Comparison of ENCODE assay signal across 24 mouse cellular contexts in the genomic region with DNA sequence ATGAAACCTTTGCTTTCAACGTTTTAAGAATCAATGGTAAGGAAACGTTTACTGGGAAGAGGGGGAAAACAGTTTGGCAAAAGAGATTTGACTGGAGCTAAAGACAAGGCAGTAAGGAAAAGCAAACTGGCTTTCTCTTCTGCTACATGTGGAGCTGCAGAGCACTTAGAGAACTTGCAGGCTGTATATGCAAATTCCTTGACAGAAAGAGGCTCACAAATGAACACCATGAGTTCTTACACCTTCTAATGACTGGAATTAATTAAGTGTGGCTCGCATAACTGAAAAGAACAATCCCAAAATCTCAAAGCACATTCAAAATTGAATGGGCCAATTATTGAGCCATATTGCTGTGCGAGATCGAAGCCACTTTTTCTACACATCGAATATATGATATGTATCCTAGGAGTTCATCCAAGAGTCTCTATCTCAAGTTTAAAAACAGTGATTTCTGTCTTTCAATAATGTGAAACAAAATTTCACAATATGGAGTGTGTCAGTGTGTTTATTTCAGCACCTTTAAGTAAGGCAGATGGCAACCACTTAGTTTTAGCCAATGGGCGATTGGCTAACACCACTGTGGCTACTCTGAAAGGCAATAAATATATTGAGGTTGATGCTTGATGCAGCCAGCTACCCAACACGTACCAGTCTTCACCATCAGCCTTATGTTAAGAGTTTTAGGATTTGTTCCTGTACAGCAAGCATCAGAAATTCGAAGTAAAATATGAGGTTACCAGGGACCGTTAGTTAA.
DNase-seq lines count a peak whose midpoint lies in the region; ATAC-seq and TF ChIP-seq lines count a peak whose summit lies in the region.
"Had no signal": no experiment of that assay in that cellular context is flagged by ENCODE, and none has a peak within 500 bp of the region (broad histone marks: within the 10 kb centered on the region; RNA-seq: fewer than 3 reads in every experiment).

No protein-coding gene starts in this region.

- no peaks in the 10 kb centered on the region for H3K4me1 ChIP-seq in forebrain, embryonic 11.5 days (replicated peaks; ENCODE audit: control insufficient read depth, insufficient read depth, low read length)
- H3K4me1 ChIP-seq in forebrain, embryonic 10.5 days = peaks cover 6% of the 10 kb centered on the region; the same call in 1 of the 2 replicates
- H3K4me1 ChIP-seq in forebrain, embryonic 14.5 days (ENCODE audit: control insufficient read depth, insufficient read depth, low read length) = no peaks in the 10 kb centered on the region
- no peaks in the 10 kb centered on the region for H3K4me1 ChIP-seq in forebrain, embryonic 15.5 days
- H3K4me1 ChIP-seq in MEL (ENCODE audit: control insufficient read depth in 1 of 2, insufficient read depth in 2 of 2, low read length in 2 of 2) = no peaks in the 10 kb centered on the region
- H3K4me1 ChIP-seq: embryonic facial prominence, embryonic 13.5 days; embryonic facial prominence, embryonic 15.5 days had no signal

- no peak for TF ChIP-seq CTCF in MEL (IDR thresholded peaks at IDR 0.05 in 2 of 3, conservative IDR thresholded peaks at IDR 0.05 in 1 of 3; ENCODE audit: control insufficient read depth in 1 of 3, insufficient read depth in 1 of 3, low read depth in 2 of 3, low read length in 3 of 3, poor library complexity in 1 of 3, severe bottlenecking in 1 of 3)
- no peak for TF ChIP-seq CTCF in brain, embryonic 14.5 days (IDR thresholded peaks at IDR 0.05; ENCODE audit: borderline replicate concordance, extremely low read depth, insufficient read depth, insufficient read length)

- no peak overlapping the region for H3K4me2 ChIP-seq in forebrain, embryonic 11.5 days (ENCODE audit: low read depth, low read length, severe bottlenecking)
- no peak overlapping the region for H3K4me2 ChIP-seq in forebrain, embryonic 14.5 days (ENCODE audit: low read length)
- H3K4me2 ChIP-seq in forebrain, embryonic 15.5 days (replicated peaks) = no peak overlapping the region
- H3K4me2 ChIP-seq: embryonic facial prominence, embryonic 13.5 days; embryonic facial prominence, embryonic 15.5 days had no signal

- H3K9me3 ChIP-seq in forebrain, embryonic 11.5 days (ENCODE audit: control insufficient read depth, low read length) = no peaks in the 10 kb centered on the region
- H3K9me3 ChIP-seq in forebrain, embryonic 10.5 days = no peaks in the 10 kb centered on the region
- no peaks in the 10 kb centered on the region for H3K9me3 ChIP-seq in forebrain, embryonic 14.5 days (replicated peaks; ENCODE audit: control insufficient read depth, low read length)
- no peaks in the 10 kb centered on the region for H3K9me3 ChIP-seq in forebrain, embryonic 15.5 days
- no peaks in the 10 kb centered on the region for H3K9me3 ChIP-seq in MEL (replicated peaks; ENCODE audit: insufficient read depth, low read length)
- H3K9me3 ChIP-seq: embryonic facial prominence, embryonic 13.5 days; embryonic facial prominence, embryonic 15.5 days; G1E had no signal

- no peak for TF ChIP-seq EP300 in MEL (IDR thresholded peaks at IDR 0.05; ENCODE audit: low read depth in 1 of 2, low read length in 2 of 2)

- no peak for TF ChIP-seq RAD21 in MEL (IDR thresholded peaks at IDR 0.05; ENCODE audit: low read depth, low read length)

- intact Hi-C loops in left cerebral cortex, postnatal 14 days (cut with DNase I) = no loop called here

- no peaks in the 10 kb centered on the region for H3K27me3 ChIP-seq in forebrain, embryonic 11.5 days (ENCODE audit: control insufficient read depth, insufficient read depth, low read length)
- H3K27me3 ChIP-seq in forebrain, embryonic 10.5 days (ENCODE audit: poor library complexity, severe bottlenecking) = no peaks in the 10 kb centered on the region
- H3K27me3 ChIP-seq in forebrain, embryonic 14.5 days (replicated peaks; ENCODE audit: control insufficient read depth, insufficient read depth, low read length) = no peaks in the 10 kb centered on the region
- no peaks in the 10 kb centered on the region for H3K27me3 ChIP-seq in forebrain, embryonic 15.5 days
- no peaks in the 10 kb centered on the region for H3K27me3 ChIP-seq in MEL (ENCODE audit: control insufficient read depth in 1 of 2, insufficient read depth in 2 of 2, low read length in 2 of 2)
- H3K27me3 ChIP-seq: CH12.LX; embryonic facial prominence, embryonic 13.5 days; embryonic facial prominence, embryonic 15.5 days had no signal

- H3K4me3 ChIP-seq in forebrain, embryonic 11.5 days (ENCODE audit: low read depth, low read length) = no peak overlapping the region
- H3K4me3 ChIP-seq in forebrain, embryonic 10.5 days = no peak overlapping the region
- no peak overlapping the region for H3K4me3 ChIP-seq in forebrain, embryonic 14.5 days (ENCODE audit: low read depth, low read length)
- no peak overlapping the region for H3K4me3 ChIP-seq in forebrain, embryonic 15.5 days
- H3K4me3 ChIP-seq in MEL (ENCODE audit: control insufficient read depth in 1 of 2, insufficient read depth in 1 of 2, low read depth in 2 of 2, low read length in 2 of 2) = no peak overlapping the region
- H3K4me3 ChIP-seq: embryonic facial prominence, embryonic 13.5 days; embryonic facial prominence, embryonic 15.5 days; erythroblast, embryonic 14.5 days had no signal

- H3K27ac ChIP-seq in forebrain, embryonic 11.5 days (ENCODE audit: low read depth, low read length) = no peak overlapping the region
- H3K27ac ChIP-seq in forebrain, embryonic 10.5 days = no peak overlapping the region
- H3K27ac ChIP-seq in forebrain, embryonic 14.5 days (ENCODE audit: low read depth, low read length) = no peak overlapping the region
- no peak overlapping the region for H3K27ac ChIP-seq in forebrain, embryonic 15.5 days (replicated peaks)
- no peak overlapping the region for H3K27ac ChIP-seq in MEL (ENCODE audit: control insufficient read depth, low read depth, low read length)
- H3K27ac ChIP-seq: embryonic facial prominence, embryonic 13.5 days; embryonic facial prominence, embryonic 15.5 days had no signal

- ATAC-seq in forebrain, embryonic 11.5 days (replicated peaks; ENCODE audit: low FRiP score) = peak; percentile 24; the same call in 1 of the 2 replicates
- peak; percentile 57; the same call in 1 of the 2 replicates for ATAC-seq in forebrain, embryonic 14.5 days
- no peak; the same call in 1 of the 2 replicates for ATAC-seq in forebrain, embryonic 15.5 days (replicated peaks)
- ATAC-seq: CD4-positive, CD25-positive, alpha-beta regulatory T cell, adult 4 months had no signal

- no peak for DNase-seq in forebrain, embryonic 11.5 days (ENCODE audit: low spot score)
- no peak for DNase-seq in forebrain, embryonic 10.5 days (ENCODE audit: extremely low spot score, low spot score)
- peak; percentile 4 for DNase-seq in forebrain, embryonic 14.5 days (ENCODE audit: low spot score)
- DNase-seq in MEL (ENCODE audit: low read depth, low spot score) = no peak
- peak; percentile 26 for DNase-seq in brain, embryonic 14.5 days (ENCODE audit: low read depth)
- no peak for DNase-seq in left cerebral cortex, postnatal 14 days (ENCODE audit: low spot score in 2 of 2)
- DNase-seq: adrenal gland, adult 2 months; adrenal gland, postnatal 10 days; adrenal gland, postnatal 25 days; B cell, adult 2 months; cerebellum, adult 11 months; cerebellum, adult 18-20 months; cerebellum, adult 8-10 months; cerebellum, adult 9-11 months; cerebellum, postnatal 14 days; cerebellum, postnatal 36 days; embryo, embryonic 11 days had no signal

- H3K79me2 ChIP-seq in MEL (ENCODE audit: control insufficient read depth, insufficient read depth, low read length, poor library complexity) = no peaks in the 10 kb centered on the region

- no peak for TF ChIP-seq POLR2A in MEL (IDR thresholded peaks at IDR 0.05; ENCODE audit: control insufficient read depth in 1 of 2, insufficient read depth in 1 of 2, low read depth in 1 of 2, low read length in 2 of 2, poor library complexity in 1 of 2)
- TF ChIP-seq POLR2A in brain, embryonic 14.5 days (IDR thresholded peaks at IDR 0.05; ENCODE audit: borderline replicate concordance, extremely low read depth, insufficient read depth, insufficient read length, poor library complexity, severe bottlenecking) = no peak

- 73% methylated on average over 10 of the region's 10 CpGs for WGBS in forebrain, embryonic 11.5 days
- WGBS in forebrain, embryonic 10.5 days = 78% methylated on average over 10 of the region's 10 CpGs
- WGBS in forebrain, embryonic 14.5 days = 48% methylated on average over 10 of the region's 10 CpGs
- 51% methylated on average over 10 of the region's 10 CpGs for WGBS in forebrain, embryonic 15.5 days

- H3K36me3 ChIP-seq in forebrain, embryonic 11.5 days (ENCODE audit: control insufficient read depth, insufficient read depth, low read length) = no peaks in the 10 kb centered on the region
- H3K36me3 ChIP-seq in forebrain, embryonic 10.5 days (replicated peaks) = no peaks in the 10 kb centered on the region
- H3K36me3 ChIP-seq in forebrain, embryonic 14.5 days (ENCODE audit: control insufficient read depth, insufficient read depth, low read length) = no peaks in the 10 kb centered on the region
- H3K36me3 ChIP-seq in forebrain, embryonic 15.5 days = no peaks in the 10 kb centered on the region
- no peaks in the 10 kb centered on the region for H3K36me3 ChIP-seq in MEL (ENCODE audit: control insufficient read depth in 1 of 2, insufficient read depth in 2 of 2, low read length in 2 of 2)
- H3K36me3 ChIP-seq: embryonic facial prominence, embryonic 13.5 days; embryonic facial prominence, embryonic 15.5 days; G1E had no signal

- no peak overlapping the region for H3K9ac ChIP-seq in forebrain, embryonic 11.5 days (ENCODE audit: low read length)
- no peak overlapping the region for H3K9ac ChIP-seq in forebrain, embryonic 14.5 days (ENCODE audit: low read length)
- no peak overlapping the region for H3K9ac ChIP-seq in forebrain, embryonic 15.5 days (replicated peaks)
- H3K9ac ChIP-seq in MEL (ENCODE audit: control insufficient read depth, low read depth, low read length, poor library complexity, severe bottlenecking) = no peak overlapping the region
- H3K9ac ChIP-seq: embryonic facial prominence, embryonic 13.5 days; embryonic facial prominence, embryonic 15.5 days had no signal

TF ChIP-seq in MEL, 35 proteins besides CTCF, POLR2A, EP300 and RAD21:
- TF ChIP-seq GATA1 (IDR thresholded peaks at IDR 0.05; ENCODE audit: low read depth, low read length) (0 out of 2 replicates have a peak, but pooled peaks have one; percentile 7), MEF2A (IDR thresholded peaks at IDR 0.05; ENCODE audit: extremely low read depth, insufficient replicate concordance, low read depth, low read length, poor library complexity, severe bottlenecking) (no peak)
TF ChIP-seq in MEL: peak in this region for 1.

Comparison
In these comparisons a context has a peak if more than half of its experiments do, and no peak if none do; other contexts are left out.
1. DNase-seq: peak in forebrain, embryonic 14.5 days (single experiment) and brain, embryonic 14.5 days (single experiment); none in forebrain, embryonic 11.5 days (single experiment), forebrain, embryonic 10.5 days (single experiment), MEL (single experiment) and left cerebral cortex, postnatal 14 days (0 of 2).